Mouse (Mus musculus) kidney, adult 2 months (tissue): ENCODE measurements around the gene Tsfm.

ENCODE experiments used
- CTCF ChIP-seq: fragments of 200-500 bp; conservative IDR thresholded peaks from 2 replicates; pipeline ENCODE4 v1.5.1; 2011; ENCODE audit warnings: low read depth, mild to moderate bottlenecking, control low read depth, low read length, moderate library complexity, mixed read lengths; ENCODE audit not compliant: insufficient read depth, insufficient read length
- POLR2A ChIP-seq: fragments of 200-500 bp; IDR thresholded peaks from one replicate; pipeline ENCODE4 v1.6.1; 2011; ENCODE audit warnings: low read depth, low read length, control low read depth

DNA sequence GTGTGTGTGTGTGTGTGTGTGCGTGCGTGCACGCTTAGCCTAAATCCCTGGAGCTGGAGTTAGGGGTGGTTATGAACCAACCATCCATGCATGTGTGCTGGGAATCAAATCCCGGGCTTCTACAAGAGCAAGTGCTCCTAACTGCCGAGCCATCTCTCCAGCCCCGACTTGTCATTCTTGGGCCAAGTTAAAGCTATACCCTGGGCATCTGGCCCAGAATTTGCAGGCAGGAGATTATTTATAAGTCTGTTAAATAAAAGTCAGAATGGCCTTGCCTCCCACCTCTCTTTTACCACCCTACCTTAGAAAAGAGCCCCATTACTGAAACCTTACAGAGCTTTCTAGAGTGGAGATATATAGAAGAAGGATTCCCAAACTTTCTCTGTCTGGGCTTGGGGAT is 54.9 kb downstream of the Tsfm start:
- TF ChIP-seq POLR2A (no peak), CTCF (no peak)
